Mouse (Mus musculus): ENCODE data around the gene Gldc. TPM values are rescaled to one million over a fixed set of nuclear protein-coding genes. Genes with fewer than 3 reads are reported as not detected.
A peak's percentile ranks its signal among the peaks of the same experiment; 100 is the strongest.

Gene Gldc
- polyA plus RNA-seq, 1 experiment from 2014 or later, result 6.2 TPM

GRCm38 (mm10) chr19:30117241-30117640 lies 58.0 kb downstream of the Gldc start:
- 74% methylated on average over 4 of the region's 4 CpGs for WGBS

GRCm38 (mm10) chr19:30115606-30116005 lies 59.6 kb downstream of the Gldc start:
- Histone ChIP-seq H3K4me2 (ENCODE audit: low read depth, low read length) (no peak overlapping the region), H3K27me3 (ENCODE audit: control insufficient read depth, insufficient read depth, low read length) (no peaks in the 10 kb centered on the region), H3K4me3 (ENCODE audit: low read depth, low read length) (no peak overlapping the region), H3K36me3 (ENCODE audit: control insufficient read depth, insufficient read depth, low read length) (no peaks in the 10 kb centered on the region), H3K9me3 (ENCODE audit: control insufficient read depth, low read length) (no peaks in the 10 kb centered on the region), H3K9ac (replicated peaks; ENCODE audit: low read depth, low read length) (no peak overlapping the region), H3K27ac (ENCODE audit: low read depth, low read length) (no peak overlapping the region), H3K4me1 (ENCODE audit: control insufficient read depth, insufficient read depth, low read length) (peaks cover 20% of the 10 kb centered on the region)
- 90% methylated on average over 5 of the region's 5 CpGs for WGBS
- ATAC-seq (ENCODE audit: low read depth), result no peak

More at GRCm38 (mm10) chr19:30117241-30117640, 58.0 kb downstream of the Gldc start:
- no peaks in the 10 kb centered on the region for H3K36me3 ChIP-seq (ENCODE audit: control insufficient read depth, insufficient read depth, low read length)
- H3K4me3 ChIP-seq (ENCODE audit: low read depth, low read length), result no peak overlapping the region
- ATAC-seq (ENCODE audit: low read depth), result no peak
- H3K4me1 ChIP-seq (ENCODE audit: control insufficient read depth, insufficient read depth, low read length), result peaks cover 20% of the 10 kb centered on the region
- H3K27me3 ChIP-seq (ENCODE audit: control insufficient read depth, insufficient read depth, low read length), result no peaks in the 10 kb centered on the region
- no peak overlapping the region for H3K4me2 ChIP-seq (ENCODE audit: low read depth, low read length)
- H3K9me3 ChIP-seq (ENCODE audit: control insufficient read depth, low read length), result no peaks in the 10 kb centered on the region
- no peak overlapping the region for H3K9ac ChIP-seq (replicated peaks; ENCODE audit: low read depth, low read length)
- peak overlapping the region; percentile 66; the same call in 1 of the 2 replicates for H3K27ac ChIP-seq (ENCODE audit: low read depth, low read length)

DNA sequence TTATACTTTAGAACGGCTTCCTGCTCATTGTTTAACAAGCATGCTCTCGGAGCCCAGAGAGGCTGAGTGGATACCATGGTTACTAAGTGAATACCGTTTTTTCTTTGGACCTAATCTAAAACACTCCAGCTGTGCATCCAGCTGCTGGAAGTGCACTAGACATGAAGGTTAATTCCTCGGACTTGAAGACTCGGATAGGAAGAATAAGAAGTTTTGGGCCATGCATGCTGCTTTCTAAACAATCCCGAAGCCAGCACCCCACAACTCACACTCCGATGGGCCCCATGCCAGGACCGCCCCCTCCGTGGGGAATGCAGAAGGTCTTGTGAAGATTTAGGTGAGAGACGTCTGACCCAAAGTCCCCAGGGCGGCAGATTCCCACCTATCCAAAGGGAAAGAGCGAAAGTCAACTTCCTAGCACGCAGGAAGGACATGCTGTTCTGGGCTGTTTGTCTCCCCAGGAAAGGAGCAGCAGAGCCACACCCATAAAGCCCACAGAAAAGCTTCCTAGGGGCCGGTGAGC lies 60.2 kb downstream of the Gldc start:
- WGBS, result 43% methylated on average over 14 of the region's 14 CpGs
- Histone ChIP-seq H3K9ac (replicated peaks; ENCODE audit: low read depth, low read length) (no peak overlapping the region), H3K36me3 (ENCODE audit: control insufficient read depth, insufficient read depth, low read length) (no peaks in the 10 kb centered on the region), H3K4me1 (ENCODE audit: control insufficient read depth, insufficient read depth, low read length) (peaks cover 20% of the 10 kb centered on the region), H3K27ac (ENCODE audit: low read depth, low read length) (no peak overlapping the region), H3K27me3 (ENCODE audit: control insufficient read depth, insufficient read depth, low read length) (no peaks in the 10 kb centered on the region), H3K9me3 (ENCODE audit: control insufficient read depth, low read length) (no peaks in the 10 kb centered on the region), H3K4me3 (ENCODE audit: low read depth, low read length) (no peak overlapping the region), H3K4me2 (ENCODE audit: low read depth, low read length) (no peak overlapping the region)
- no peak; the same call in 1 of the 2 replicates for ATAC-seq (ENCODE audit: low read depth)

GRCm38 (mm10) chr19:30112961-30113688 lies 62.1 kb downstream of the Gldc start:
- H3K27ac ChIP-seq (ENCODE audit: low read depth, low read length), result no peak overlapping the region
- WGBS, result 81% methylated on average over 16 of the region's 16 CpGs
- ATAC-seq (ENCODE audit: low read depth), result no peak
- no peak overlapping the region for H3K4me3 ChIP-seq (ENCODE audit: low read depth, low read length)
- no peak overlapping the region for H3K4me2 ChIP-seq (ENCODE audit: low read depth, low read length)
- no peaks in the 10 kb centered on the region for H3K27me3 ChIP-seq (ENCODE audit: control insufficient read depth, insufficient read depth, low read length)
- H3K4me1 ChIP-seq (ENCODE audit: control insufficient read depth, insufficient read depth, low read length), result peaks cover 19% of the 10 kb centered on the region
- H3K9ac ChIP-seq (replicated peaks; ENCODE audit: low read depth, low read length), result no peak overlapping the region
- no peaks in the 10 kb centered on the region for H3K36me3 ChIP-seq (ENCODE audit: control insufficient read depth, insufficient read depth, low read length)
- no peaks in the 10 kb centered on the region for H3K9me3 ChIP-seq (ENCODE audit: control insufficient read depth, low read length)

GRCm38 (mm10) chr19:30111421-30111820 lies 63.8 kb downstream of the Gldc start:
- Histone ChIP-seq H3K4me3 (ENCODE audit: low read depth, low read length) (no peak overlapping the region), H3K27ac (ENCODE audit: low read depth, low read length) (no peak overlapping the region), H3K9me3 (ENCODE audit: control insufficient read depth, low read length) (no peaks in the 10 kb centered on the region), H3K27me3 (ENCODE audit: control insufficient read depth, insufficient read depth, low read length) (no peaks in the 10 kb centered on the region), H3K4me2 (ENCODE audit: low read depth, low read length) (no peak overlapping the region), H3K4me1 (ENCODE audit: control insufficient read depth, insufficient read depth, low read length) (peaks cover 9% of the 10 kb centered on the region), H3K36me3 (ENCODE audit: control insufficient read depth, insufficient read depth, low read length) (no peaks in the 10 kb centered on the region), H3K9ac (replicated peaks; ENCODE audit: low read depth, low read length) (no peak overlapping the region)
- no peak for ATAC-seq (ENCODE audit: low read depth)
- WGBS, result 97% methylated on average over 3 of the region's 3 CpGs

DNA sequence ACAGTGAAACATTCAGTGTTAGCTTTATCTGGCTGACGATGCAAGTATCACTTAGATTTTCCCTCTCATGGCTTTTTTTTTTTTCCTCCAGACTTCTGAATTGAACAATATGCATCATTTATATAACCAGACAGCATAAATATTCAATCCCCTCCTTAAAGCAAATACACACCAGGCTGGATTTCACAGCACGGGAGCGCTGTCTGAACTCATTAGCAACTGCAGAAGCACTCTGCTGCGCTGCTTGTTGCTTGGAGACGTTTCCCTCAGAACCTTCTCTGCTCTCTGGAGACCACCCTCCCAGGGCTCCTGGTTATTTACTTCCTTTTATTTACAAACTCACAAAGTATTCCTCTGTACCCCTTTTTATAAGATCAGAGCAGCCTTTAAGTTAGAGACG lies 66.1 kb downstream of the Gldc start:
- Histone ChIP-seq H3K4me3 (ENCODE audit: low read depth, low read length) (no peak overlapping the region), H3K9ac (replicated peaks; ENCODE audit: low read depth, low read length) (no peak overlapping the region), H3K4me1 (ENCODE audit: control insufficient read depth, insufficient read depth, low read length) (peaks cover 5% of the 10 kb centered on the region; the same call in 1 of the 2 replicates), H3K27me3 (ENCODE audit: control insufficient read depth, insufficient read depth, low read length) (no peaks in the 10 kb centered on the region), H3K4me2 (ENCODE audit: low read depth, low read length) (no peak overlapping the region), H3K36me3 (ENCODE audit: control insufficient read depth, insufficient read depth, low read length) (no peaks in the 10 kb centered on the region), H3K9me3 (ENCODE audit: control insufficient read depth, low read length) (no peaks in the 10 kb centered on the region), H3K27ac (ENCODE audit: low read depth, low read length) (no peak overlapping the region)
- WGBS, result 51% methylated on average over 6 of the region's 6 CpGs
- ATAC-seq (ENCODE audit: low read depth), result peak; percentile 58; the same call in 1 of the 2 replicates

DNA sequence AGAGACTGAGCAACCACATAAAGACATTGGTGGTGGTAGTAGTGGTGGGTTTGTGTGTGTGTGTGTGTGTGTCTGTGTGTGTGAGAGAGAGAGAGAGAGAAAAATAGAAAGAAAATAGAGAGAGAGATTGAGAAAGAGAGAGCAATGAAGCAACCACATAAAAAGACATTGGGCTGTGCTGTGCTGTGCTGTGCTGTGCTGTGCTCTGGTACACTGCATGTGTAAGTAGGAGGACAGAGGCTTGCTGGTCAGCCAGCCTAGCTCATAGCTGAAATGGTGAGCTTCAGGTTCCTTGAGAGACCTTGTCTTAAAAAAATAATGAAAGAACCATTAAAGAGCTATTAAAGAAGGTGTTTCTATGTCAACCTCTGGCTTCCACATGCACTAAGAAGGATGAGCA lies 66.6 kb downstream of the Gldc start:
- 0 out of 2 replicates have a peak, but pooled peaks have one; percentile 35 for ATAC-seq (ENCODE audit: low read depth)
- Histone ChIP-seq H3K9ac (replicated peaks; ENCODE audit: low read depth, low read length) (no peak overlapping the region), H3K27ac (ENCODE audit: low read depth, low read length) (peak overlapping the region; percentile 16; the same call in 1 of the 2 replicates), H3K9me3 (ENCODE audit: control insufficient read depth, low read length) (no peaks in the 10 kb centered on the region), H3K4me1 (ENCODE audit: control insufficient read depth, insufficient read depth, low read length) (peaks cover 5% of the 10 kb centered on the region; the same call in 1 of the 2 replicates), H3K27me3 (ENCODE audit: control insufficient read depth, insufficient read depth, low read length) (no peaks in the 10 kb centered on the region), H3K36me3 (ENCODE audit: control insufficient read depth, insufficient read depth, low read length) (no peaks in the 10 kb centered on the region), H3K4me3 (ENCODE audit: low read depth, low read length) (no peak overlapping the region), H3K4me2 (ENCODE audit: low read depth, low read length) (no peak overlapping the region)

DNA sequence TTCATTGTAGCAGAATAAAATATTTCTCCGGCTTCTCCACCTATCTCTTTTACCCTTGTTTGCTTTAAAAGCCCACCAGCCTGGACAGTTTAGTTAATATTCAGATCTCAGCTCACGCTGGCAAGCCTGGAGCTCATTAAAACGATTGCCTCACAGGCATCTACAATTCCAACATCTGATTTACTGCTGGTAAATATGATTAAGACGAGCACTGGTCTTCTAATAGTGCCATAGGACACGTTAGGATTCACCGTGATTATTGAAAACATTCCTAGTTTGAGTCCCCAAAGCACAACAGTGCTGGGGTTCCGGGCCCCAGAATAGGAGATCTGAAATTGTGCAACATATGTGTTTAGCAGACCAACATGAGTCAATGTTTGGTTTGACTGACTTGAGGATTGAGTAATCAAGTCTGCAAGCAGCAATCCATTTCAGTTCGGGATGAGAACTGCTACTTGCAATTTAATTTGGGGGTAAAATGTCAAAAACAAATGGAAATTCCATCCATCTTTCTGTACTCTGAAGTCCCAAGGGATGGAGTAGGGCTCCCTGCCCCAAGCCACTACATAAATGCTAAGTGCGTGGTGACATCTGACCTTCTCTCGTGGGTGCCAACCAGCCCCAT lies 67.9 kb downstream of the Gldc start:
- Histone ChIP-seq H3K4me2 (ENCODE audit: low read depth, low read length) (no peak overlapping the region), H3K36me3 (ENCODE audit: control insufficient read depth, insufficient read depth, low read length) (no peaks in the 10 kb centered on the region), H3K9ac (replicated peaks; ENCODE audit: low read depth, low read length) (no peak overlapping the region), H3K27ac (ENCODE audit: low read depth, low read length) (no peak overlapping the region), H3K4me1 (ENCODE audit: control insufficient read depth, insufficient read depth, low read length) (peaks cover 5% of the 10 kb centered on the region; the same call in 1 of the 2 replicates), H3K4me3 (ENCODE audit: low read depth, low read length) (no peak overlapping the region), H3K27me3 (ENCODE audit: control insufficient read depth, insufficient read depth, low read length) (no peaks in the 10 kb centered on the region), H3K9me3 (ENCODE audit: control insufficient read depth, low read length) (no peaks in the 10 kb centered on the region)
- WGBS, result 44% methylated on average over 10 of the region's 10 CpGs
- no peak for ATAC-seq (ENCODE audit: low read depth)
